Mouse (Mus musculus) urinary bladder, postnatal 10 days (tissue): ENCODE measurements at regions not wholly inside any gene's neighbourhood (a gene's known extent, or its start where the extent isn't known, plus 50 kb on each side); places are given as distances from the start of the nearest gene placed in this dataset.

ENCODE experiments used
- DNase-seq: peaks from one replicate; pipeline ENCODE4 v3.0.0; 2022; ENCODE audit warnings: low spot score

- no peak for DNase-seq
Measured at GRCm38 (mm10) chr11:64800246-64801121, 178.4 kb upstream of the Elac2 start.

DNA sequence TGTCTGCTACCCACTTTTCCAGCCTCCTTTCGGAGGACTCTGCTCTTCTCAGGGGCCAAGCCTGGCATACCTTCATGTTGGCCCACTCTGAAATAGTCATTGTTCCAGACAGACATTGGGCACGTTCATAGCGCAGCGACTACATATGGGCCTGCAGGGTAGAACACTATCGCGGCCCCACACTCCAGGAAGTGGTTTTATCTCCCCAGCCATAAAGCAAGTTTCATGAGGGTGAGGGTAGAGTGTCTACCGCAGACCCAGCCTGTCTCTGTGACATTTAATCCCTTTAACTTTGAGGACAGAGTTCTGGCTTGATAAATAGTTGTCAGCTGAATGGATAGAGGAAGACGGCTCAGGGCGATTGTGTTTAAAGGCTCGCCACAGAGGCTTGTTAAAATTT lies 177.5 kb upstream of the Elac2 start:
- no peak for DNase-seq

GRCm38 (mm10) chr11:64805567-64805966 lies 173.3 kb upstream of the Elac2 start:
- no peak for DNase-seq

GRCm38 (mm10) chr11:64812408-64812807 lies 166.4 kb upstream of the Elac2 start:
- no peak for DNase-seq

DNA sequence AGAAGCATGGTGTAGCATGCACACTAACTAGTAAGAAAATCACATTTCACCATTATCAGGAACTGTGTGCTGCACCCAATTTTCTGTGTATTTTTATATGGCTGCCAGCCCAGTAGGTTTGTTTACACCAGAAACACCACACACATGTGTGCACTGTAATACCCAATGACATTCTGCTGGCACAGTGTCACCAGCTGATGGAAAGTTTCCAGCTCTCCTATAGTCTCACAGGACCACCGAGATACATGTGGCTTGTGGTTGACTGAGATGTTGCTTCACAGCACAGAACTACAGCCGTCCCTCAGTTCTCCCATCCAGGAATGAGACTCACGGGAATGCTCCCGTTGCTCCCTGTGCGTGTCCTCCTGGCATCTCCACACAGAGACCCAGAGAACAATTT lies 149.4 kb upstream of the Elac2 start:
- no peak for DNase-seq

GRCm38 (mm10) chr11:64832453-64832852 lies 146.4 kb upstream of the Elac2 start:
- DNase-seq = no peak

DNA sequence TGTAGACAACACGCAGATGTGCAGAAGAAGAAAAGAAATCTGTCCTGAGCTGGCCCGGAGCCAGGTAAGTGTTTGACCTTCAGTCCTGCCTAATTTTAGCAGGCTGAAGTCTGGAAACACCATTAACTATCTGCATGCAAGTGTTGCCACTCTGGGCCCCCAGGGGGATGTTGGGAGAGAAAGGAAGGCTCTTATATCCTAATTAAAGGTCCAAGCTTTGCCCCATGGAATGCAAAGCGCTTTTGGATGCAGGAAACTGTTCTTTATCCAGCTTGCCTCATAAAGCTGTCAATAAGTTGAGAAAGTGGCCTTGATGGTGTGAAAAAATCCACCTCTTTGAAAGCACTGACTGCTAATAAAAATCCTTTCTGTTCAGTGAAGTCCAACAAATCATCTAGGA lies 145.1 kb upstream of the Elac2 start:
- DNase-seq = no peak

DNA sequence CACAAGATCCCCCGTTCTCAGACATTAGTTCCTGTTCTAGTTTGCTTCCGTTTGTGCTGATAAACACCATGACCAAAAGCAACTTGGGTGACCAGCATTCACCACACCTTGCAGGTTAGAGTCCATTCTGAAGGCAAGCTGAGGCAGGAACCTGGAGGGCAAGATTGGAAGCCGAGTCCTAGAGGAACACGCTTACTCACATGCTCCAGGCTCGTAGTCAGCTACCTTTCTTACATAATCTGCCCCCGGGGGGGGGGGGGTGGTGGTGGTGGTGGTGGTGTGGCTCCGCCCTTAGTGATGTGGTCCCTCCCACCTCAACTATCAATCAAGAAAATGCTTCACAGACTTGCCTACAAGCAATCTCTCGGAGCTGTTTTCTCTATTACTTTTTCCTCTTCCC lies 142.1 kb upstream of the Elac2 start:
- DNase-seq = no peak

- DNase-seq = no peak
Measured at GRCm38 (mm10) chr11:64841092-64841491, 137.7 kb upstream of the Elac2 start.

GRCm38 (mm10) chr11:64842775-64843530 lies 135.9 kb upstream of the Elac2 start:
- DNase-seq = no peak

- DNase-seq = no peak
Measured at GRCm38 (mm10) chr11:64846577-64847147, 132.2 kb upstream of the Elac2 start.

- DNase-seq = no peak
Measured at GRCm38 (mm10) chr11:64859636-64860035, 119.2 kb upstream of the Elac2 start.

DNA sequence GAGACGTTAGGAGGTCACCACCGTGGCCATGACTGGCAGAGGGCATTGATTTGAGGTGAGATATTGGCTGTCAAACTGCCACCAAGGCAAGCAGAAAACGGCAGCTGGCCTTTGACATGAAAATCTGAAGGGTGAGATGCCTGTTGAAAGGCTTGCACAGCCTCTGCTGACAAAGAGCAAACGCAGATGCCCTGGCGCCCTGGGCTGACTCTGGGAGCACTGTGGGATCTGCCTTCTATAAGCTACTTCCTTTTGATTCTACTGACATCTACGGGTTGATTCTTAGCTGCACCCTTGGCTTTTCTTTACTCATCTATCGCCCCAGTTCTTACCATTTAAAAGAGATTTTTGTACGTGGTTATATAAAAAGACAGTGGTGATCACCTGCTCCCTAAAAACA lies 98.2 kb upstream of the Elac2 start:
- DNase-seq = no peak

GRCm38 (mm10) chr11:64884518-64884917 lies 94.3 kb upstream of the Elac2 start:
- DNase-seq = no peak

- DNase-seq = no peak
Measured at GRCm38 (mm10) chr11:64889335-64890020, 89.4 kb upstream of the Elac2 start.

DNA sequence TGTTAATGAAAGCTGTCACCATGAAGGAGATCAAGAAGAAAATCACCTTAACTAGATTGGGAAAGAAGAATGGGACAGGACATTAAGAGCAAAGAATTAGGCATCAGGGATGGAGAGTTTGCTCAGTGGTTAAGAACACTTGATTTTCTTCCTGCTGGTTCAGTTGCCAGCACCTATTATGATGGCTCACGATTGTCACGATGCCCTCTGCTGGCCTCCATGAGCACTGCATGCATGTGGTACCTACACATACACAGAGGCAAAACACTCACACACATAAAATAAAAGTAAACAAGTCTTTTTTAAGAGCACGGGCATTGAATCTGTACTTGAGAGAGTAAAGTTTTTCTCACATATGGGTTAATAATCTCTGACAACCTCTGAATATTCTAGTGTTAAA lies 88.1 kb upstream of the Elac2 start:
- DNase-seq = no peak

DNA sequence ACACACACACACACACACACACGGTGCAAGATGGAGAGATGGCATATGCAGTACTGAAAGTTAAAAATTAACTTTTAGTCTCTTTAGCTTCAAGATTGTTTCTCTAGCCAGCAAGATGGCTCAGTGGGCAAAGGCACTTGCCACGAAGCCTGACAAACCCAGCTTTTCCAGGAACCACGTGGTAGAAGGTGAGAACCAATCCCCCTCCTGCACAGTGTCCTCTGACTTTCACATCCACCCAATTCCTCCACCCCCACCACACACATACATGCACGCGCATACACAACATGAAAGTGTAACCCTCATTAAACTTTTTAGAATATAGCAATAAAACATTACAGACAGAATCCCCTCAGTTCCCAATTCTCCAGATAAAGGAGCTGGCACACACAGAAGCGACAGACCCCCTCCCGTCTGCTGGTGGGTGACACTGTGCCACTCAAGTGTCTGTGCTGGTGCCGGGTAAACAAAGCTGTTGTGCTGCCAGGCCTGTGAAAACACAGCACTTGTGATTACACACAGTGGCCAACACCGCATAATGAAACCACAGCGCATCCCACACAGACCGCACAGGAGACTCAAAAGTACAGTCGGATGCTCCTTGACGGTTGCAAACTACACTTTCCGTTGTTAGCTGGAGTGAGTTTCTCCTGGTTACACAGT lies 82.9 kb upstream of the Elac2 start:
- DNase-seq = no peak

- DNase-seq = peak; percentile 45
Measured at GRCm38 (mm10) chr11:64898758-64899586, 79.9 kb upstream of the Elac2 start.

GRCm38 (mm10) chr11:64899587-64900278 lies 79.1 kb upstream of the Elac2 start:
- DNase-seq = no peak

GRCm38 (mm10) chr11:64916783-64917182 lies 62.1 kb upstream of the Elac2 start:
- no peak for DNase-seq
